Mouse (Mus musculus) adrenal gland, postnatal 25 days (tissue): Measurements from ENCODE around the gene Pnkp. TPM values are rescaled to one million over a fixed set of nuclear protein-coding genes. Genes with fewer than 3 reads are reported as not detected.

Experiments
- DNase-seq: peaks from one replicate; pipeline ENCODE4 v3.0.0; 2021; ENCODE audit warnings: mixed read lengths
- microRNA-seq, 2 experiments: library from miRNA; unstranded; fragments of <30 nt; microRNA quantifications; one replicate each; pipeline ENCODE4 v1.2.0; 2021
- total RNA-seq: library from RNA; stranded (reverse); gene quantifications from 2 replicates; pipeline ENCODE4 v1.2.3, GENCODE M21; 2021

The Pnkp gene
- total RNA-seq, 1 experiment from 2014 or later: 55.8 TPM

GRCm38 (mm10) chr7:44908706-44909476 lies 52.0 kb downstream of the Pnkp start:
- DNase-seq: peak; percentile 72

Small RNA genes within 50 kb of the gene (microRNA-seq; reads per million reads assigned to microRNA genes)
- gene Mir707: 0 reads per million in 2 experiments

Other genes starting within 250 kb of the Pnkp start
- gene Myh14, start 186.3 kb upstream of the Pnkp start, total RNA-seq: 2.8 and 4.3 TPM in 2 replicates
- not detected in 2 replicates for gene Izumo2, start 148.4 kb upstream of the Pnkp start, total RNA-seq
- 58.7 and 59.3 TPM in 2 replicates for gene Vrk3, start 108.7 kb upstream of the Pnkp start, total RNA-seq
- gene Zfp473, start 106.1 kb upstream of the Pnkp start, total RNA-seq: 0.71 and 0.88 TPM in 2 replicates
- 40.5 and 44.4 TPM in 2 replicates for gene Nup62, start 41.1 kb upstream of the Pnkp start, total RNA-seq
- 2.8 and 3.4 TPM in 2 replicates for gene Il4i1, start 40.8 kb upstream of the Pnkp start, total RNA-seq
- 108 and 165 TPM in 2 replicates for gene Atf5, start 40.5 kb upstream of the Pnkp start, total RNA-seq
- gene Akt1s1, start 8.1 kb upstream of the Pnkp start, total RNA-seq: 116 and 138 TPM in 2 replicates
- gene Tbc1d17, start 8.1 kb upstream of the Pnkp start, total RNA-seq: 62.1 and 88.5 TPM in 2 replicates
- 309 and 326 TPM in 2 replicates for gene Ptov1, start 12.6 kb downstream of the Pnkp start, total RNA-seq
- gene Med25, start 35.6 kb downstream of the Pnkp start, total RNA-seq: 93.7 and 103 TPM in 2 replicates
- gene Fuz, start 38.9 kb downstream of the Pnkp start, total RNA-seq: 37.4 and 37.8 TPM in 2 replicates
- gene Ap2a1, start 72.4 kb downstream of the Pnkp start, total RNA-seq: 83.7 and 115 TPM in 2 replicates
- not detected in 2 replicates for gene Tsks, start 86.1 kb downstream of the Pnkp start, total RNA-seq
- gene Cpt1c, start 117.7 kb downstream of the Pnkp start, total RNA-seq: 13.3 and 16.5 TPM in 2 replicates
- gene Prmt1, start 129.4 kb downstream of the Pnkp start, total RNA-seq: 177 and 221 TPM in 2 replicates
- 138 and 151 TPM in 2 replicates for gene Irf3, start 140.5 kb downstream of the Pnkp start, total RNA-seq
- 18.7 and 24.4 TPM in 2 replicates for gene Bcl2l12, start 141.6 kb downstream of the Pnkp start, total RNA-seq
- 86.4 and 99.4 TPM in 2 replicates for gene Scaf1, start 159.2 kb downstream of the Pnkp start, total RNA-seq
- gene Rras, start 160.8 kb downstream of the Pnkp start, total RNA-seq: 94.0 and 102 TPM in 2 replicates
- gene Prr12, start 195.7 kb downstream of the Pnkp start, total RNA-seq: 71.1 and 78.5 TPM in 2 replicates
- 46.5 and 67.2 TPM in 2 replicates for gene Nosip, start 205.3 kb downstream of the Pnkp start, total RNA-seq
- 19.2 and 21.4 TPM in 2 replicates for gene Prrg2, start 205.5 kb downstream of the Pnkp start, total RNA-seq
- 27.7 and 33.5 TPM in 2 replicates for gene Rcn3, start 235.1 kb downstream of the Pnkp start, total RNA-seq
- gene Fcgrt, start 246.7 kb downstream of the Pnkp start, total RNA-seq: 88.4 and 96.1 TPM in 2 replicates